Mouse (Mus musculus) hindlimb bud, embryonic 11.5 days (tissue): ENCODE results near the gene Vmp1.

Experiments used
- DNase-seq: peaks from one replicate; pipeline ENCODE4 v3.0.0-alpha.2; 2012; ENCODE audit warnings: low read depth, low spot score; ENCODE audit errors: extremely low spot score

Vmp1 gene

GRCm38 (mm10) chr11:86603719-86604118 lies 79.9 kb downstream of the Vmp1 start:
- no peak for DNase-seq

GRCm38 (mm10) chr11:86602116-86602515 lies 81.5 kb downstream of the Vmp1 start:
- DNase-seq: no peak

- DNase-seq: no peak
Measured at GRCm38 (mm10) chr11:86600209-86600557, 83.5 kb downstream of the Vmp1 start.

GRCm38 (mm10) chr11:86599378-86600208 lies 84.0 kb downstream of the Vmp1 start:
- DNase-seq: no peak

GRCm38 (mm10) chr11:86598572-86598971 lies 85.1 kb downstream of the Vmp1 start:
- no peak for DNase-seq

- no peak for DNase-seq
Measured at GRCm38 (mm10) chr11:86598154-86598553, 85.5 kb downstream of the Vmp1 start.

GRCm38 (mm10) chr11:86596976-86597375 lies 86.7 kb downstream of the Vmp1 start:
- no peak for DNase-seq

GRCm38 (mm10) chr11:86596187-86596960 lies 87.3 kb downstream of the Vmp1 start:
- no peak for DNase-seq

- no peak for DNase-seq
Measured at GRCm38 (mm10) chr11:86595366-86595765, 88.3 kb downstream of the Vmp1 start.

- no peak for DNase-seq
Measured at GRCm38 (mm10) chr11:86594188-86594876, 89.3 kb downstream of the Vmp1 start.

- no peak for DNase-seq
Measured at GRCm38 (mm10) chr11:86593443-86593842, 90.2 kb downstream of the Vmp1 start.

- no peak for DNase-seq
Measured at GRCm38 (mm10) chr11:86592993-86593392, 90.6 kb downstream of the Vmp1 start.

- DNase-seq: no peak
Measured at GRCm38 (mm10) chr11:86591931-86592616, 91.6 kb downstream of the Vmp1 start.

GRCm38 (mm10) chr11:86591301-86591845 lies 92.3 kb downstream of the Vmp1 start:
- DNase-seq: no peak

GRCm38 (mm10) chr11:86590579-86590978 lies 93.1 kb downstream of the Vmp1 start:
- no peak for DNase-seq

GRCm38 (mm10) chr11:86590066-86590465 lies 93.6 kb downstream of the Vmp1 start:
- DNase-seq: no peak

GRCm38 (mm10) chr11:86588583-86589298 lies 94.9 kb downstream of the Vmp1 start:
- no peak for DNase-seq

- DNase-seq: no peak
Measured at GRCm38 (mm10) chr11:86587830-86588229, 95.8 kb downstream of the Vmp1 start.

GRCm38 (mm10) chr11:86586868-86587792 lies 96.5 kb downstream of the Vmp1 start:
- no peak for DNase-seq
